Mouse (Mus musculus): Measurements from ENCODE around the gene Gm6034. TPM values are rescaled to one million over a fixed set of nuclear protein-coding genes. Genes with fewer than 3 reads are reported as not detected.
"Not testable (repeated sequence)": the region's sequence is repeated elsewhere in the genome, so short reads cannot be mapped to it uniquely, and the experiment has no call there.

Gm6034 gene
- polyA plus RNA-seq, 1 experiment, result not detected

- H3K4me3 ChIP-seq (ENCODE audit: insufficient read depth, low read length), result peak overlapping the region; percentile 79
- H3K27ac ChIP-seq (ENCODE audit: insufficient read depth, low read depth, low read length), result no peak overlapping the region
- no peaks in the 10 kb centered on the region for H3K4me1 ChIP-seq (ENCODE audit: control insufficient read depth, insufficient read depth, low read length)
- TF ChIP-seq POLR2A (IDR thresholded peaks at IDR 0.05; ENCODE audit: borderline replicate concordance, low read depth, low read length) (no peak), CTCF (IDR thresholded peaks at IDR 0.05; ENCODE audit: low read depth, low read length) (no peak)
These were observed 40.6 kb downstream of the Gm6034 start for GRCm38 (mm10) chr17:36083266-36083869.

- H3K27ac ChIP-seq (ENCODE audit: insufficient read depth, low read depth, low read length), result no peak overlapping the region
- H3K4me1 ChIP-seq (ENCODE audit: control insufficient read depth, insufficient read depth, low read length), result no peaks in the 10 kb centered on the region
- no peak for TF ChIP-seq POLR2A (IDR thresholded peaks at IDR 0.05; ENCODE audit: borderline replicate concordance, low read depth, low read length)
- TF ChIP-seq CTCF (IDR thresholded peaks at IDR 0.05; ENCODE audit: low read depth, low read length), result no peak
- peak overlapping the region; percentile 79 for H3K4me3 ChIP-seq (ENCODE audit: insufficient read depth, low read length)
These were observed 41.2 kb downstream of the Gm6034 start for GRCm38 (mm10) chr17:36083870-36084451.

- H3K4me1 ChIP-seq (ENCODE audit: control insufficient read depth, insufficient read depth, low read length); H3K4me3 ChIP-seq (ENCODE audit: insufficient read depth, low read length); H3K27ac ChIP-seq (ENCODE audit: insufficient read depth, low read depth, low read length): not testable (repeated sequence)
These were observed 43.2 kb downstream of the Gm6034 start for GRCm38 (mm10) chr17:36085976-36086375.

- not testable (repeated sequence) for H3K4me3 ChIP-seq (ENCODE audit: insufficient read depth, low read length); H3K27ac ChIP-seq (ENCODE audit: insufficient read depth, low read depth, low read length); H3K4me1 ChIP-seq (ENCODE audit: control insufficient read depth, insufficient read depth, low read length)
These were observed 49.2 kb downstream of the Gm6034 start for GRCm38 (mm10) chr17:36091933-36092332.

- H3K4me1 ChIP-seq (ENCODE audit: control insufficient read depth, insufficient read depth, low read length); H3K27ac ChIP-seq (ENCODE audit: insufficient read depth, low read depth, low read length); H3K4me3 ChIP-seq (ENCODE audit: insufficient read depth, low read length): not testable (repeated sequence)
These were observed 49.8 kb downstream of the Gm6034 start for GRCm38 (mm10) chr17:36092520-36092919.

GRCm38 (mm10) chr17:36093936-36094335 is 51.2 kb downstream of the Gm6034 start:
- TF ChIP-seq POLR2A (IDR thresholded peaks at IDR 0.05; ENCODE audit: borderline replicate concordance, low read depth, low read length), result no peak
- TF ChIP-seq CTCF (IDR thresholded peaks at IDR 0.05; ENCODE audit: low read depth, low read length), result no peak
- Histone ChIP-seq H3K4me1 (ENCODE audit: control insufficient read depth, insufficient read depth, low read length) (no peaks in the 10 kb centered on the region), H3K4me3 (ENCODE audit: insufficient read depth, low read length) (no peak overlapping the region), H3K27ac (ENCODE audit: insufficient read depth, low read depth, low read length) (no peak overlapping the region)

- not testable (repeated sequence) for H3K27ac ChIP-seq (ENCODE audit: insufficient read depth, low read depth, low read length); H3K4me1 ChIP-seq (ENCODE audit: control insufficient read depth, insufficient read depth, low read length); H3K4me3 ChIP-seq (ENCODE audit: insufficient read depth, low read length)
These were observed 56.8 kb downstream of the Gm6034 start for GRCm38 (mm10) chr17:36099603-36100002.

GRCm38 (mm10) chr17:36102091-36102490 is 59.3 kb downstream of the Gm6034 start:
- H3K4me3 ChIP-seq (ENCODE audit: insufficient read depth, low read length); H3K4me1 ChIP-seq (ENCODE audit: control insufficient read depth, insufficient read depth, low read length): not testable (repeated sequence)

More at GRCm38 (mm10) chr17:36102091-36102490, 59.3 kb downstream of the Gm6034 start:
- H3K27ac ChIP-seq (ENCODE audit: insufficient read depth, low read depth, low read length), result not testable (repeated sequence)

Other genes with a start within 250 kb of the Gm6034 start
- 40.6 and 46.7 TPM in 2 replicates for gene Ier3, start 221.3 kb upstream of the Gm6034 start, polyA plus RNA-seq (2012; ENCODE audit: insufficient read depth, insufficient read length, missing spikeins)
- gene Flot1, start 219.7 kb upstream of the Gm6034 start, polyA plus RNA-seq (2012; ENCODE audit: insufficient read depth, insufficient read length, missing spikeins), result 52.7 and 69.3 TPM in 2 replicates
- 481 and 519 TPM in 2 replicates for gene Tubb5, start 204.7 kb upstream of the Gm6034 start, polyA plus RNA-seq (2012; ENCODE audit: insufficient read depth, insufficient read length, missing spikeins)
- 16.1 and 17.7 TPM in 2 replicates for gene Mdc1, start 201.4 kb upstream of the Gm6034 start, polyA plus RNA-seq (2012; ENCODE audit: insufficient read depth, insufficient read length, missing spikeins)
- gene Nrm, start 181.6 kb upstream of the Gm6034 start, polyA plus RNA-seq (2012; ENCODE audit: insufficient read depth, insufficient read length, missing spikeins), result 31.7 and 33.1 TPM in 2 replicates
- gene Ppp1r18, start 177.4 kb upstream of the Gm6034 start, polyA plus RNA-seq (2012; ENCODE audit: insufficient read depth, insufficient read length, missing spikeins), result 202 and 205 TPM in 2 replicates
- gene Dhx16, start 163.1 kb upstream of the Gm6034 start, polyA plus RNA-seq (2012; ENCODE audit: insufficient read depth, insufficient read length, missing spikeins), result 57.5 and 77.6 TPM in 2 replicates
- gene 2310061I04Rik, start 145.5 kb upstream of the Gm6034 start, polyA plus RNA-seq (2012; ENCODE audit: insufficient read depth, insufficient read length, missing spikeins), result 36.9 and 39.3 TPM in 2 replicates
- gene Atat1, start 132.9 kb upstream of the Gm6034 start, polyA plus RNA-seq (2012; ENCODE audit: insufficient read depth, insufficient read length, missing spikeins), result 22.7 and 23.8 TPM in 2 replicates
- gene Mrps18b, start 126.6 kb upstream of the Gm6034 start, polyA plus RNA-seq (2012; ENCODE audit: insufficient read depth, insufficient read length, missing spikeins), result 21.0 and 29.4 TPM in 2 replicates
- 36.0 and 46.0 TPM in 2 replicates for gene Ppp1r10, start 126.5 kb upstream of the Gm6034 start, polyA plus RNA-seq (2012; ENCODE audit: insufficient read depth, insufficient read length, missing spikeins)
- 96.1 and 104 TPM in 2 replicates for gene Abcf1, start 73.2 kb upstream of the Gm6034 start, polyA plus RNA-seq (2012; ENCODE audit: insufficient read depth, insufficient read length, missing spikeins)
- 27.7 and 28.1 TPM in 2 replicates for gene Gnl1, start 63.1 kb upstream of the Gm6034 start, polyA plus RNA-seq (2012; ENCODE audit: insufficient read depth, insufficient read length, missing spikeins)
- gene Prr3, start 62.7 kb upstream of the Gm6034 start, polyA plus RNA-seq (2012; ENCODE audit: insufficient read depth, insufficient read length, missing spikeins), result 15.6 and 19.5 TPM in 2 replicates
- 52.2 and 56.0 TPM in 2 replicates for gene H2-T24, start 22.4 kb upstream of the Gm6034 start, polyA plus RNA-seq (2012; ENCODE audit: insufficient read depth, insufficient read length, missing spikeins)
- 351 and 364 TPM in 2 replicates for gene H2-T23, start 10.1 kb upstream of the Gm6034 start, polyA plus RNA-seq (2012; ENCODE audit: insufficient read depth, insufficient read length, missing spikeins)
- 89.0 and 112 TPM in 2 replicates for gene H2-T22, start 214 bp upstream of the Gm6034 start, polyA plus RNA-seq (2012; ENCODE audit: insufficient read depth, insufficient read length, missing spikeins)
- gene Gm11127, start 15.4 kb downstream of the Gm6034 start, polyA plus RNA-seq (2012; ENCODE audit: insufficient read depth, insufficient read length, missing spikeins), result not detected in 2 replicates
- 1.1 and 1.8 TPM in 2 replicates for gene Gm19684, start 78.7 kb downstream of the Gm6034 start, polyA plus RNA-seq (2012; ENCODE audit: insufficient read depth, insufficient read length, missing spikeins)
- not detected in 2 replicates for gene Gm7030, start 86.5 kb downstream of the Gm6034 start, polyA plus RNA-seq (2012; ENCODE audit: insufficient read depth, insufficient read length, missing spikeins)
- gene Gm8909, start 125.6 kb downstream of the Gm6034 start, polyA plus RNA-seq (2012; ENCODE audit: insufficient read depth, insufficient read length, missing spikeins), result 3.6 TPM in 1 of 2 replicates, not detected in the other
- 0.60 TPM in 1 of 2 replicates, not detected in the other for gene H2-T3, start 147.3 kb downstream of the Gm6034 start, polyA plus RNA-seq (2012; ENCODE audit: insufficient read depth, insufficient read length, missing spikeins)
- 69.5 and 84.4 TPM in 2 replicates for gene Rpp21, start 215.1 kb downstream of the Gm6034 start, polyA plus RNA-seq (2012; ENCODE audit: insufficient read depth, insufficient read length, missing spikeins)
- gene Trim39, start 229.3 kb downstream of the Gm6034 start, polyA plus RNA-seq (2012; ENCODE audit: insufficient read depth, insufficient read length, missing spikeins), result 14.5 and 14.8 TPM in 2 replicates
- not detected in 2 replicates for gene H2-M10.2, start 243.5 kb downstream of the Gm6034 start, polyA plus RNA-seq (2012; ENCODE audit: insufficient read depth, insufficient read length, missing spikeins)